Mouse (Mus musculus) brain, embryonic 18.5 days (tissue): ENCODE measurements around the gene Ttl.

ENCODE experiments used
- DNase-seq: peaks from one replicate; pipeline ENCODE4 v3.0.0-alpha.2; 2012; ENCODE audit warnings: low read depth, low spot score

The Ttl gene

DNA sequence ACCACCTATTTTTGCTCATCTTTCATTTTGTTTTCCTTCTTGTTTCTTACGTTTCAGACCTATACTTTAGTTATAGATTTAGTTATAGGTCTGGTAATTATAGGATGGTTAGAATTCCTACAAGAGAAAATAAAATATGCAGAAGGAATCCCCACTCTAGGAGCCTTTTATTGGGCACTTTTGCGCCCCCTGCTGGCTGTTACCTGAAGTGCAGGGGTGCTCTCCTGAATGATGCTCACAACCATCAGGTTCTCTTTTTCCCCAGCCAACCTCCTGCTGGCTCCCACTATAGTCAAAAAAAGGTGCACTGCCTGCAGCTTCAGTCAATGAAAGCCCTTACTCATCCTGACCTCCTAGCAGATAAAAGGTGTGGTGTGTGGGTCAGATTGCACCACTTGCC, 19.2 kb downstream of the Ttl start:
- DNase-seq: no peak

DNA sequence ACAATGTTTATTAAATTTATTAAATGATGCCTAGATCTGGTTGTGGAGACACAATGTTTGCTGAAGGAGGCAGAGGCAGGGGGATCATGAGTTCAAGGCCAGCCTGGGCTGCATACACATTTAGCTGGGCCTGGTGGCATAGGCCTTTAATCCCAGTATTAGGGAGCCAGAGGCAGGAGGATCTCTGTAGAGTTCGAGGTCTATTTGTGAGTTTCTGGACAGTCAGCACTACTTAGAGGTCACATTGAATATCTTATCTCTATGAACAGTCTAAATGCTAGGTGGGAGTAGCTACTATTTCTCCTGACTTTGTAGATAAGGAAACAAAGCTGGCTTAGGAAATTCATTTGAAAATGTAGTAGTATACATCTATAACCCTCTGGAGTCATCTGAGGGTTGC, 21.8 kb downstream of the Ttl start:
- DNase-seq: no peak

DNA sequence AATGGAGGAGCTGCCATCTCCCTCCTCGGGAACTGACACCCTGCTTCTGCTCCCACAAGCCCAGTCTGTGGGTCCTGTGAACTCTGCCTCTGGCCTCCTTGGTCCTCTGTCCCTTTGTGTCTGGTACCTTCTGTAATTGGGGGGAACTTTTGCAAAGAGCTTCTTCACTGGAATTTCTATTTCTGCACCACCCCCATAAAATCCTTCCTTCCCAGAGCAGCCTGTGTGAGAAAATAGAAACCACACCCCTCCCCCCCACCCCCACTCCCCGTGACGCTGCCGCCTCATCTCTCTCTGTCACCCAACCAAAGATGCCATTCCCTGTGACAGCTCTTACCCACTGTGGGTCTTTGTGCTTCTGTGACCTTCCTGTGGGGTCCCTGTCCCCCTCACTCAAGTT, 24.6 kb downstream of the Ttl start:
- no peak for DNase-seq

- no peak for DNase-seq
Measured at GRCm38 (mm10) chr2:129092810-129093209, 27.1 kb downstream of the Ttl start.

DNA sequence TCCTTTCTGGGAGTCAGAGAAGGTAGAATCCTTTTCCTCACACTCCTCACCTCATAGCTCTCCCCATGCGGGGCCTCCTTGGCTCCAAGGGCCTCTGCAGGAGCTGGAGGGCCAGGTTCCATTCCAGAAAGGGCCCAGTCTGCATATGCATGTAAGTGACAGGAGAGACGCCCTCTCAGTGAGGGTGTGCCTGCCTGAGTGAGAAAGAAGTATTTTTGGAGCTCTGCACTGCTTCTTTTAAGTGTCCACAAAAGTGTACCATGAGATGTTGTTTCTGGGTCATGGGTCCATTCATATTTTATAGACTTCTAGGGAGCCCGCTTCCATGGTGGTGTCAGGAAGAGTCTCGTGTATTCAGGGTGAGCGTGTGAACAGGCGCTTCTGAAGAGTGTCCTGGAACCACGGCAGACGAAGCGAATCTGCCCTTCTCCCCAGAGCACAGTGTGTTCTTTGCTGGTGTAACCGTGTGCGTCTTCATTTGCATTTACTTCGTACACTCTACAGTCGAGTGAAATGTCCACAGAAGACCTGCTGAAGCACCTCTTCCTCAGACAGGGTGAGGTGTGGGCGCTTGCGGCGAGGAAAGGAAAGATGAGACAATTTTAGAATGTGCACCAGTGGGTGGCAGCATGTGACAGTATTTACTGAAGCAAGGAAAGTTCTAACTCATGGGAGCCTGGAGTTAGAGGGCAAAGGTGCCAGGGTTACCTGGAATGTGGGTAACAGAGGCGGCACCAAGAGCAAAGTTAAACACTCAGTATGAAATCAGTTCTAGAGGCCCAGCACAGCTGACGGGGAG, 28.4 kb downstream of the Ttl start:
- no peak for DNase-seq

GRCm38 (mm10) chr2:129100784-129101310, 35.1 kb downstream of the Ttl start, which contains the start of gene Polr1b:
Polr1b (plus strand) TSS chr2:129100995.
- DNase-seq: peak; percentile 90

DNA sequence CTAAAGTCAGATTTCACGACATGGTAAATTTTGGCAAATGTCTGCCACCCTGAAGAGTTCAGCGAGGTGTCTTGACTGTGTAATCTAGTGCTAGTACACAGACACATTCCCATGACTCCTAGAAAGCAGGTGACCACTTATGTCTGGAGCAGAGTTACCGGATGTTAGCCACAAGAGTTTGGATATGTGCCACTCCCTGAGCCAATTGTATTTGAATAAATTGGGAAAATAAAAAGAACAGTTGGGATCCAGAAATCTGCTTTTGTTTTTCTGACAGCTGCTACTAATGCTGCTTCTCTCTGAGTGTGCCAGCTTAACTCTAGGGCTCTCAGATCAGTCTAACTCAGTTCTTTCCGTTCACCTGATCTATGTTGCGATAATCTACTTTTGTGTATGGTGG, 47.2 kb downstream of the Ttl start:
- no peak for DNase-seq

- no peak for DNase-seq
Measured at GRCm38 (mm10) chr2:129115706-129116367, 50.1 kb downstream of the Ttl start.

DNA sequence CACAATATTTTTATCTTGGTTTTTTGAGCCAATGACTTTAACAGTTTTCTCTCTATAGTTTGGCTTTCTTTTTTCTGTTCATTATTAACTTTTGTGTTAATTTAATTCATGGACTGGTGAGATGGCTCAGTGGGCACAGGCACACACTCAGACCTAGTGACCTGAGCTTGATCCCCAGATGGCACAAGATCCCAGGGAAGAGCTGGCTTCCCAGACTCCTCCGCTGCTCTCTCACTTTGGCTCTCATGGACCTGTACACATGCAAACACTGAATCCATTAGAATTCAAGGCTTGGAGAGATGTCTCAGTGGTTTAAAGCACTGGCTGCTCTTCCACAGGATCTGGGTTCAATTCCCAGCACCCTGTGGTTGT, 50.6 kb downstream of the Ttl start:
- DNase-seq: no peak

- no peak for DNase-seq
Measured at GRCm38 (mm10) chr2:129118061-129118460, 52.3 kb downstream of the Ttl start.

GRCm38 (mm10) chr2:129121986-129122385, 56.2 kb downstream of the Ttl start:
- DNase-seq: no peak

DNA sequence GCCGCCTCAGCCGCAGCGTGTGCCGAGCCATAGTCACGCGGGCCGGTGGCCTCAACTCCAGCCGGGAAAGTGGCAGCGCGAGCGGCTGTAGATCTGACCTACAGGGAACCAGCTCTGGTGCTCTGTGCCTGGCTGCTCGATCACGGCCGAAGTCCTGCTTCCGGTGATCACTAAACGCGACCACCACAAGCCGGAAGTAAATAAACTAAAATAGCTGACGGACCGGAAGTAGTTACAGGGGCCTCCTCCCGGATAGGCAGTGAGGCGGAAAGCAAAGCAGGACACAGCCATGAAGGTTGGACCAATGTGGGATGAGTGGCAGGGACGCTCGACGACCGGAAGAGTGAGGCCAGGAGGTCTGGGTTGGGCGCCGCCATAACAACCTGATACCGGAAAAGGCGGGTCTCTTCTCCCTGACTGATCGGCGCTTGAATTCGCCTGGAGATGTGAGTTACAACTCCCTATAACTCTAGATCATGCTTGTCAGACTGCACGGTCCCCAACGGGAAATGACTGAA, 63.7 kb downstream of the Ttl start, which contains the start of gene Chchd5:
Gene Chchd5 (plus strand): TSS at position 289 of the 518 bp plus-strand sequence.
- DNase-seq: peak; percentile 96

DNA sequence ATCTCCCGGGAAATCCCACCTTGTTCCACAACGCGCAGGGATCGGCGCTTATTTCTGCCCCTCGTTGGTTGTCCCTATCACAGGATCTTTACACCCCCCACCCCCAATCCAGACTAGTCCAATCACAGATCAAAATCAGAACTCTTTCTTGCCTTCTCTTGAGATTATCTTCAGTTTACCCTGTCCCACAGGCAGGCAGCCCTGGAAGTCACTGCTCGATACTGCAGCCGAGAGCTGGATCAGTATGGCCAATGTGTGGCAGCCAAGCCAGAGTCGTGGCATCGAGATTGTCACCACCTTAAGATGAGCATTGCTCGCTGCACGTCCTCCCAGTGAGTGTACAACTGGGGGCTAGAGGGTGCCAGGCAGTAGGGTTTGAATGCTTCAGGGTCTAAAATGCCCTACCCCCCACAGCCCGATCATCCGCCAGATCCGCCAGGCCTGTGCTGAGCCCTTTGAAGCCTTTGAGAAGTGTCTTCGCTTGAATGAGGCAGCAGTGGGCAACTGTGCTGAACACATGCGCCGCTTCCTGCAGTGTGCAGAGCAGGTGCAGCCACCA, 64.3 kb downstream of the Ttl start:
- DNase-seq: no peak

- no peak for DNase-seq
Measured at GRCm38 (mm10) chr2:129130776-129131175, 65.0 kb downstream of the Ttl start.

- no peak for DNase-seq
Measured at GRCm38 (mm10) chr2:129132231-129132630, 66.5 kb downstream of the Ttl start.

DNA sequence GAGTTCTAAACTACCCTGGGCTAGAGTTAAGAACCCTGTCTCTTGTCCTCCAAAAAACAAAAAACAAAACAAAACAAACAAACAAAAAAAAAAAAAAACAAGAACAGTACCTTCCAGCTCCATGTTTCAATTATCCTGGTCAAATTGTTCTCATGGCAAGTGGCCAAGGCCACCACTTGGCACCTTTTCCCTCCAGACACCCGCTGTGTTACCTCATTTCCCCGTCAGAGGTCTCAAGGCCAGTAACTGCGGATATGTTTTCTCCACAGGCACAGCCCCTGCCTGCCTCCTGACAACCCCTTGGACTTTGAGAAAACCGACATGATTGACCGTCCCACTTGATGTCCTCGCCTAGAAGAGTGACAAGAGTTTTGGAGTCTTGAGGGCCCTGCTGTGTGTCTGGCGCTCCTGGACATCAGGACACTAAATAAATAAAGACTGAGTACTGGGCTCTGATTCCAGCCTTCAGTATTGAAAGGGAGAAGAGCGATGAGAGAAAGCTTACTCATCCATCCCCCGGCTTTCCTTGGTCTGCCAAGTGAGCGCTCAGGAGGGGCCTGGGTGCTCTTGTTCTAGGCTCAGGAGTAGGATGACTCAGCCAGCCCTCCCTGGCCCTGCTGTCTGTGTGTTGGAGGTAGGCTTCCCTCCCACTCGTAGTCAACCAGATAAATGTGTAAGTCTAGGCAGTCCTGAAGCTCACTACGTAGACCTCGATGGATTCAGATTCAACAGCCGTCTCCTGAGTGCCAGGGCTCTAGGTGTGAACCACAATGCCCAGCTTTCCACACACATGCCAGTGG, 67.5 kb downstream of the Ttl start:
- DNase-seq: no peak

- DNase-seq: no peak
Measured at GRCm38 (mm10) chr2:129139906-129140305, 74.2 kb downstream of the Ttl start.
